Mouse (Mus musculus): ENCODE data around the gene Klhl36. TPM values are rescaled to one million over a fixed set of nuclear protein-coding genes. Genes with fewer than 3 reads are reported as not detected.

Klhl36 gene
- polyA plus RNA-seq, 1 experiment from 2014 or later, result 13.8 TPM

DNA sequence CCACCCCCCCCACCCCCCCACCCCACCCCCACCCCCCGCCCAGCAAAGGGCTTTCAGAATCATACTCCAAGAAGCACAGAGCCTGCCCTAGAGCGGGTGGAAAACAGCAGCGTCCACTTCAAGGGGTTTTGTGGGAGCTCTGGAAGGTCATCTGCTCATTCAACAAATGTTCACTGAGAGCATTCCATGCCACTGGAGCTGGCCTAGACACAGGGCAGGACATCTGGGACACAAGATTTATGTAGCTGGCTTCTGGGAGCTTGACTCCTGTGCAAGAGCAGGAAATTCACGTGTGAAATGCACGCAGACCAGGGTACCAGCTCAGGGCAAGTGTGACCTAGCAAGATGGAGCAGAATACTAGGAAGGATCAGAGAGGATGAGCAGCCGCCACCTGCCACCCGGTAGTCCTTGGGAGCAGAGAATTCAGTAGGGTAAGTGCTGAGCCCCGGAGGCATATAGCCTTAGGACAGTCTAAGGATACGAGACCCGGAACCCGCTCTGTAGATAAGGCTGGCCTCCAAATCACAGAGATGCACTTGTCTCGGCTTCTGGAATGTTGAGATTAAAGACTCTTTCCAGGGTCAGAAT is 42.4 kb downstream of the Klhl36 start:
- no peak for ATAC-seq (ENCODE audit: low FRiP score, low TSS enrichment)
- no peak overlapping the region for H3K4me3 ChIP-seq (ENCODE audit: low read length)

GRCm38 (mm10) chr8:119909944-119910546 is 48.0 kb downstream of the Klhl36 start, which contains the start of gene Usp10:
TSS of gene Usp10 (plus strand) at chr8:119910360.
- WGBS, result 29% methylated on average over 13 of the region's 13 CpGs
- Histone ChIP-seq H3K27me3 (ENCODE audit: control insufficient read depth, insufficient read depth, low read length) (no peaks in the 10 kb centered on the region), H3K4me2 (replicated peaks; ENCODE audit: low read depth, low read length) (peak within 1 kb of the TSS; percentile 80), H3K4me1 (ENCODE audit: control insufficient read depth, insufficient read depth, low read length) (peaks cover 31% of the 10 kb centered on the region), H3K27ac (ENCODE audit: low read depth, low read length) (peak within 1 kb of the TSS; percentile 83), H3K9ac (ENCODE audit: low read depth, low read length) (peak within 1 kb of the TSS; percentile 85), H3K9me3 (ENCODE audit: control insufficient read depth, low read length) (no peaks in the 10 kb centered on the region), H3K36me3 (ENCODE audit: control insufficient read depth, insufficient read depth, low read length) (no peaks in the 10 kb centered on the region), H3K4me3 (ENCODE audit: low read length) (peak within 1 kb of the TSS; percentile 75)
- no peak for ATAC-seq (ENCODE audit: low FRiP score, low TSS enrichment)

More for the DNA sequence above, 42.4 kb downstream of the Klhl36 start:
- no peak overlapping the region for H3K4me2 ChIP-seq (replicated peaks; ENCODE audit: low read depth, low read length)
- no peak overlapping the region for H3K9ac ChIP-seq (ENCODE audit: low read depth, low read length)
- H3K36me3 ChIP-seq (ENCODE audit: control insufficient read depth, insufficient read depth, low read length), result no peaks in the 10 kb centered on the region
- 43% methylated on average over 12 of the region's 12 CpGs for WGBS
- H3K27ac ChIP-seq (ENCODE audit: low read depth, low read length), result no peak overlapping the region
- H3K4me1 ChIP-seq (ENCODE audit: control insufficient read depth, insufficient read depth, low read length), result no peaks in the 10 kb centered on the region
- H3K27me3 ChIP-seq (ENCODE audit: control insufficient read depth, insufficient read depth, low read length), result no peaks in the 10 kb centered on the region
- no peaks in the 10 kb centered on the region for H3K9me3 ChIP-seq (ENCODE audit: control insufficient read depth, low read length)

DNA sequence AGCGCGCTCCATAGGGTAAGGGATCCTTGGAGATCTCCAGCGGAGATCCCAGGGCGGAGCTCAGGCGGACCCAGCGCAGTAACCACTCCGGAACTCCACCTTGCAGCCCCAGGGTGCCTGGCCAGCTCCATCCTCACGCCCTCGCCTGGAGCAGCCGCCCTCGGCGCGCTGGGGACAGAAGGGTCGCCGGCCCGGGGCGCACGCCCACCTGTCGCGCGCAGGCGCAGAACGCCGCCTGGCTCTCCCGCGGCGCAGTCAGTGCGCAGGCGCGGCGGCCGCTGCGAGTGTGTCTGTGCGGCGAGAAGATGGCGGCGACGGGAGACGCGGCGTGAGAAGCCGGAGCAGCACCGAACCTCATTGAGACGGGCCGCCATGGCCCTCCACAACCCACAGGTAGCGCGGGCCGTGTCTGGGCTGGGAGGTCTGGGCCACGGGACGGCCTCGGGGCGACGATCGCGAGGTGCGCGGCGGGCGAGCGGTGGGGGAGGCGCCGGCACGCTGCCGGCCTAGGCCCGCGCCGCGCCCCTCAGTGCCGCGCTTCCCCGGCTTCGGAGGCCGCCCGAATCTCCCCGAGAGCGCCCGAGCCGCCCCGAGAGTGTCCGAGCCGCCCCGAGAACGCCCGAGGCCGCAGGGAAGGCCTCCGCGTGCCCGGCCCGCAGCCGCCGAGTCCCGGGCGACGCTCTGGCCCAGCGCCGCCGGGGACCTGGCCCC is 48.6 kb downstream of the Klhl36 start, which contains the start of gene Gm20388:
Gene Gm20388 (plus strand): TSS at position 295 of the 711 bp plus-strand sequence.
- H3K27ac ChIP-seq (ENCODE audit: low read depth, low read length), result peak within 1 kb of the TSS; percentile 83
- H3K4me1 ChIP-seq (ENCODE audit: control insufficient read depth, insufficient read depth, low read length), result peaks cover 34% of the 10 kb centered on the region
- H3K36me3 ChIP-seq (ENCODE audit: control insufficient read depth, insufficient read depth, low read length), result no peaks in the 10 kb centered on the region
- peak within 1 kb of the TSS; percentile 85 for H3K9ac ChIP-seq (ENCODE audit: low read depth, low read length)
- peak; percentile 96 for ATAC-seq (ENCODE audit: low FRiP score, low TSS enrichment)
- no peaks in the 10 kb centered on the region for H3K9me3 ChIP-seq (ENCODE audit: control insufficient read depth, low read length)
- under 1% methylated on average over 76 of the region's 97 CpGs for WGBS
- no peaks in the 10 kb centered on the region for H3K27me3 ChIP-seq (ENCODE audit: control insufficient read depth, insufficient read depth, low read length)
- H3K4me2 ChIP-seq (replicated peaks; ENCODE audit: low read depth, low read length), result peak within 1 kb of the TSS; percentile 80
- peak within 1 kb of the TSS; percentile 75 for H3K4me3 ChIP-seq (ENCODE audit: low read length)

DNA sequence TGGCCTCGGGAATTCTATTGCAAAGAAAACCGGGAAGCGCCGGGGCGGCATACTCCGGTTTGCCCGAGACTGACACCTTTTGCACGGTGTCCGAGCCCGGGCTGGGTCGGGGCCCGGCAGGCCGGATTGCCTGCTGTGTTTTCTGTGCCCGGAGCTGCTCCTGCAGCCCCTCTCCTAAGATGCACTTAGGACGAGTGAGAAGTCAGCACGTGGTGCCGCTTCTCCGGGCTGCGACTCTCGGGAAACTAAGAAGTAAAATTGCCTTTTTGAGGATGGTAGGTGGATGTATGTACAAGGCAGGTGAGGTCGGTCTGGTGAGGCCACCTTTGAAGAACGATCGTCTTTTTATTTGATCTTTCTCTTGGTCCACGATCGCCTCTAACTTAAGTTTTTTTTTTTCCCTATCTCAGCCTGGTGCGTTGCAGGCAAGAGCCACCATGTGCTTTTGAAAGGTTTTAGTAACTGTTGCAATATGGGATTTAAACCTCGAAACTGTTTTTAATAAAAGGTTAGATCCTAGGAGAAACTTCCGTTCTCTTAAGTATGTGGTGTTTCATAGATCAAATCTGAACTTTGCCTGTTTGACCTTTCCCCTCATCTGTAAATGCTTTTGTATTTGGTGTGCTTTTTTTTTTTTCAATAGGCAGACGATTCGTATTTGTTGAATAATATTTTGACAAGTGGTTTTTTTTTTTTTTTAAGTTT is 49.3 kb downstream of the Klhl36 start:
- H3K27ac ChIP-seq (ENCODE audit: low read depth, low read length), result peak overlapping the region; percentile 83
- peak overlapping the region; percentile 85 for H3K9ac ChIP-seq (ENCODE audit: low read depth, low read length)
- peaks cover 40% of the 10 kb centered on the region for H3K4me1 ChIP-seq (ENCODE audit: control insufficient read depth, insufficient read depth, low read length)
- H3K4me3 ChIP-seq (ENCODE audit: low read length), result peak overlapping the region; percentile 75
- H3K4me2 ChIP-seq (replicated peaks; ENCODE audit: low read depth, low read length), result peak overlapping the region; percentile 80
- peak; percentile 63 for ATAC-seq (ENCODE audit: low FRiP score, low TSS enrichment)
- H3K27me3 ChIP-seq (ENCODE audit: control insufficient read depth, insufficient read depth, low read length), result no peaks in the 10 kb centered on the region
- no peaks in the 10 kb centered on the region for H3K36me3 ChIP-seq (ENCODE audit: control insufficient read depth, insufficient read depth, low read length)
- under 1% methylated on average over 30 of the region's 30 CpGs for WGBS
- H3K9me3 ChIP-seq (ENCODE audit: control insufficient read depth, low read length), result no peaks in the 10 kb centered on the region

DNA sequence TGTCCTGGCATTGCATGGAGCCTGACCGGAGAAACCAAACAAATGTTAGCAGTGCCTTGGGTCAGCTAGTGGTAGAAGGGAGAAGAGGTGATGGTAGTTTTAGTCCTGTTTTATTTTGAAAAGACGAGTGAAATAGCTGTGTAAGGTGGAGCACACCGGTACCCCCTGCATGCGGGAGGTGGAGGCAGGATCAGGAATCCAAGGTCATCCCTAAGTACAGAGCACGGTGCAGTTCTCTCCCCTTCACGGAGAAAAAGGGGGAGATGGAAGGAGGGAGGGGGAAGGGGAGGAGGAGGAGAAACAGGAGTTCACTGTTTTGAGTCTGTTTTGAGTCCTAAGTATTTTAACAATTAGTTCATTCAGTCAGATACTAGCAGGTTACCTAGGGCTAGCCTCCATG is 50.6 kb downstream of the Klhl36 start:
- Histone ChIP-seq H3K9me3 (ENCODE audit: control insufficient read depth, low read length) (no peaks in the 10 kb centered on the region), H3K36me3 (ENCODE audit: control insufficient read depth, insufficient read depth, low read length) (no peaks in the 10 kb centered on the region), H3K9ac (ENCODE audit: low read depth, low read length) (no peak overlapping the region), H3K27me3 (ENCODE audit: control insufficient read depth, insufficient read depth, low read length) (no peaks in the 10 kb centered on the region), H3K4me1 (ENCODE audit: control insufficient read depth, insufficient read depth, low read length) (peaks cover 45% of the 10 kb centered on the region), H3K4me2 (replicated peaks; ENCODE audit: low read depth, low read length) (peak overlapping the region; percentile 80), H3K27ac (ENCODE audit: low read depth, low read length) (peak overlapping the region; percentile 4; the same call in 1 of the 2 replicates), H3K4me3 (ENCODE audit: low read length) (peak overlapping the region; percentile 75; the same call in 1 of the 2 replicates)
- 50% methylated on average over 6 of the region's 6 CpGs for WGBS
- no peak for ATAC-seq (ENCODE audit: low FRiP score, low TSS enrichment)

DNA sequence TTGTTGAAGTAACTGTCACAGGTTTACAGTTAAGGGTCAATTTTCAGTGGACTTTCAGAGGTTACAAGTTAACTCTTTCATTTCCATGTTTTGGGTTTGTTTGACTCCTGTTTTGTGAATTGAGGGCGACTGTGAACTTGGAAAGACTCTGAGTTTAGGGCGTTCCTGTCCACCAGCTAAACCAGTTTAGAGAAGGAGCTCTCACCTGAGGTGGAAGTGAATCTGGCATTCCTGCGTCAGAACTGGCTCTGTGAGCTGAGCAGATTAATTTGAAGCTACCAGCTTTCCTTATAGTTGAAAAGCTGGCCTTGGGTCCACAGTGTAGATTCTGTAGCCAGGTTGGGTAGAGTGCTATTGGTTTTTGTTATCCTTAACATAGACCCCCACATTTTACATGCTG is 51.1 kb downstream of the Klhl36 start:
- Histone ChIP-seq H3K9me3 (ENCODE audit: control insufficient read depth, low read length) (no peaks in the 10 kb centered on the region), H3K27me3 (ENCODE audit: control insufficient read depth, insufficient read depth, low read length) (no peaks in the 10 kb centered on the region), H3K4me1 (ENCODE audit: control insufficient read depth, insufficient read depth, low read length) (peaks cover 45% of the 10 kb centered on the region), H3K27ac (ENCODE audit: low read depth, low read length) (no peak overlapping the region), H3K36me3 (ENCODE audit: control insufficient read depth, insufficient read depth, low read length) (no peaks in the 10 kb centered on the region), H3K4me3 (ENCODE audit: low read length) (no peak overlapping the region), H3K4me2 (replicated peaks; ENCODE audit: low read depth, low read length) (no peak overlapping the region), H3K9ac (ENCODE audit: low read depth, low read length) (no peak overlapping the region)
- ATAC-seq (ENCODE audit: low FRiP score, low TSS enrichment), result no peak
- 67% methylated on average over 3 of the region's 3 CpGs for WGBS

GRCm38 (mm10) chr8:119914161-119914560 is 52.1 kb downstream of the Klhl36 start:
- no peak for ATAC-seq (ENCODE audit: low FRiP score, low TSS enrichment)
- Histone ChIP-seq H3K4me2 (replicated peaks; ENCODE audit: low read depth, low read length) (peak overlapping the region; percentile 6; the same call in 1 of the 2 replicates), H3K36me3 (ENCODE audit: control insufficient read depth, insufficient read depth, low read length) (peaks cover 3% of the 10 kb centered on the region; the same call in 1 of the 2 replicates), H3K9me3 (ENCODE audit: control insufficient read depth, low read length) (no peaks in the 10 kb centered on the region), H3K4me1 (ENCODE audit: control insufficient read depth, insufficient read depth, low read length) (peaks cover 45% of the 10 kb centered on the region), H3K4me3 (ENCODE audit: low read length) (no peak overlapping the region), H3K27ac (ENCODE audit: low read depth, low read length) (no peak overlapping the region), H3K9ac (ENCODE audit: low read depth, low read length) (no peak overlapping the region), H3K27me3 (ENCODE audit: control insufficient read depth, insufficient read depth, low read length) (no peaks in the 10 kb centered on the region)
- WGBS, result 30% methylated on average over 2 of the region's 2 CpGs

DNA sequence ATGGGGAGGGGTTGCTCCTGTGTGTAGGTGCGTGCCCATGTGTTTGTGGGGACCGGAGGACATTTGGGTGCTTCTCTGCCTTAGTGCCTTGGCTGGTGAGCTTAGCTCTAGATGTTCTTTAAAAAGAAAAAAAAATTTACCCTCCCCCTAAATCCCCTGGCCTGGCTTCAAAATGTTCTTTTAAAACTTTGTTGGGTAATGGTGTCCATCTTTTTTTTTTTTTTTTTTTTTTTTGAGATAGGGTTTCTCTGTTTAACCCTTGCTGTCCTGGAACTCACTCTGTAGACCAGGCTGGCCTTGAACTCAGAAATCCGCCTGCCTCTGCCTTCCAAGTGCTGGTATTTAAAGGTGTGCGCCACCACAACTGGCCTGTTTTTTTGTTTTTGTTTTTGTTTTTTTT is 53.2 kb downstream of the Klhl36 start:
- Histone ChIP-seq H3K27me3 (ENCODE audit: control insufficient read depth, insufficient read depth, low read length) (no peaks in the 10 kb centered on the region), H3K4me2 (replicated peaks; ENCODE audit: low read depth, low read length) (no peak overlapping the region), H3K4me1 (ENCODE audit: control insufficient read depth, insufficient read depth, low read length) (peaks cover 45% of the 10 kb centered on the region), H3K27ac (ENCODE audit: low read depth, low read length) (no peak overlapping the region), H3K9ac (ENCODE audit: low read depth, low read length) (peak overlapping the region; percentile 23; the same call in 1 of the 2 replicates), H3K4me3 (ENCODE audit: low read length) (no peak overlapping the region), H3K9me3 (ENCODE audit: control insufficient read depth, low read length) (no peaks in the 10 kb centered on the region), H3K36me3 (ENCODE audit: control insufficient read depth, insufficient read depth, low read length) (peaks cover 3% of the 10 kb centered on the region; the same call in 1 of the 2 replicates)
- ATAC-seq (ENCODE audit: low FRiP score, low TSS enrichment), result no peak
- WGBS, result 91% methylated on average over 4 of the region's 4 CpGs

All from kidney, embryonic 14.5 days (tissue).